Mouse (Mus musculus): ENCODE data around the gene Carmil1. TPM values are rescaled to one million over a fixed set of nuclear protein-coding genes. Genes with fewer than 3 reads are reported as not detected.

Gene Carmil1
- polyA plus RNA-seq, 1 experiment from 2014 or later: 48.6 TPM

- H3K27ac ChIP-seq (ENCODE audit: low read depth, low read length): no peak overlapping the region
- peaks cover 5% of the 10 kb centered on the region; the same call in 1 of the 2 replicates for H3K36me3 ChIP-seq (ENCODE audit: control insufficient read depth, insufficient read depth, low read length)
- H3K4me3 ChIP-seq (ENCODE audit: low read length): no peak overlapping the region
- H3K4me2 ChIP-seq (replicated peaks; ENCODE audit: low read depth, low read length): no peak overlapping the region
- ATAC-seq (ENCODE audit: low FRiP score, low TSS enrichment): no peak
- no peaks in the 10 kb centered on the region for H3K4me1 ChIP-seq (ENCODE audit: control insufficient read depth, insufficient read depth, low read length)
- no peaks in the 10 kb centered on the region for H3K27me3 ChIP-seq (ENCODE audit: control insufficient read depth, insufficient read depth, low read length)
- H3K9ac ChIP-seq (ENCODE audit: low read depth, low read length): no peak overlapping the region
- WGBS: 96% methylated on average over 10 of the region's 10 CpGs
- no peaks in the 10 kb centered on the region for H3K9me3 ChIP-seq (ENCODE audit: control insufficient read depth, low read length)
Observed at GRCm38 (mm10) chr13:24072588-24072987, 208.0 kb downstream of the Carmil1 start.

GRCm38 (mm10) chr13:24067553-24067952, 213.0 kb downstream of the Carmil1 start:
- Histone ChIP-seq H3K4me2 (replicated peaks; ENCODE audit: low read depth, low read length) (no peak overlapping the region), H3K36me3 (ENCODE audit: control insufficient read depth, insufficient read depth, low read length) (peaks cover 10% of the 10 kb centered on the region; the same call in 1 of the 2 replicates), H3K27me3 (ENCODE audit: control insufficient read depth, insufficient read depth, low read length) (no peaks in the 10 kb centered on the region), H3K9me3 (ENCODE audit: control insufficient read depth, low read length) (no peaks in the 10 kb centered on the region), H3K9ac (ENCODE audit: low read depth, low read length) (no peak overlapping the region), H3K4me1 (ENCODE audit: control insufficient read depth, insufficient read depth, low read length) (no peaks in the 10 kb centered on the region), H3K4me3 (ENCODE audit: low read length) (no peak overlapping the region), H3K27ac (ENCODE audit: low read depth, low read length) (no peak overlapping the region)
- ATAC-seq (ENCODE audit: low FRiP score, low TSS enrichment): no peak
- WGBS: 89% methylated on average over 8 of the region's 8 CpGs

DNA sequence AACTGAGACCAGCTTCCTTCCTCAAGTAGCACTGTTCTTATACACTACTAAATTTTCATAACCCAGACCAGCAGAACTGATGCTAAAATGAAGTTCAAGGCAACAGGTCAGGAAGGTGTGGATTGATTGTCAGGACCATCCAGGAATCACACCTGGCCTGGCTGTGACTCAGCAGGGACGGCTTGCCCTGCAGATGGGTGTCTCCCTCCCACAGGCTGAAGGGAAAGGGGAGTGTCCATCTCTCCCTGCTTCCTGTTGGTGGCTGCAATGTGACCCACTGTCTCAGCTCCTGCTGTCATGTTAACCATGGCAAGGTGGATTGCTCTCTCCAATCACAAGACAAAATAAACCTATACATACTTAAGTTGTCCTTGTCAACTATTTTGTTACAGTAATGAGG, 215.1 kb downstream of the Carmil1 start:
- no peak overlapping the region for H3K4me2 ChIP-seq (replicated peaks; ENCODE audit: low read depth, low read length)
- H3K36me3 ChIP-seq (ENCODE audit: control insufficient read depth, insufficient read depth, low read length): peaks cover 10% of the 10 kb centered on the region; the same call in 1 of the 2 replicates
- no peak overlapping the region for H3K9ac ChIP-seq (ENCODE audit: low read depth, low read length)
- H3K27me3 ChIP-seq (ENCODE audit: control insufficient read depth, insufficient read depth, low read length): no peaks in the 10 kb centered on the region
- WGBS: 38% methylated on average over 1 of the region's 1 CpGs
- H3K27ac ChIP-seq (ENCODE audit: low read depth, low read length): no peak overlapping the region
- H3K4me3 ChIP-seq (ENCODE audit: low read length): no peak overlapping the region
- H3K9me3 ChIP-seq (ENCODE audit: control insufficient read depth, low read length): no peaks in the 10 kb centered on the region
- no peaks in the 10 kb centered on the region for H3K4me1 ChIP-seq (ENCODE audit: control insufficient read depth, insufficient read depth, low read length)
- no peak for ATAC-seq (ENCODE audit: low FRiP score, low TSS enrichment)

DNA sequence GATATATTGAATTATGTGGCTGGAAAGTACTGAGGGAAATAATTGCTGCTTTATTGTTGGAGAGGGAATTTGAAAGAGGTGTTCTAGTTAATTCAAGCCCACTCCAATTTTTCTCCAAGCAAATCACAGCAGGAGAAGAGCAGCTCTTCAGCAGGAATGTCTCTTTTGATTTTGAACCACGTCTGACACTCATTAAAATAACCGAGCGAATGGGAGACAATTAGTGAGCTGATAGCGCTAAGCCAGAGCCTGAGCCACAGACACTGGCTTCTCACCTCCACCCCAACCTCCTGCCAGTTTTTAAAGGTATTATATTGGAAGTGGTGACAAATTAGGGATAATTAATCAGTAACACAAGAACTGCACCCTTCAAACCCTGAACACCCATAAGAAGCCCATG, 217.8 kb downstream of the Carmil1 start:
- Histone ChIP-seq H3K4me3 (ENCODE audit: low read length) (no peak overlapping the region), H3K36me3 (ENCODE audit: control insufficient read depth, insufficient read depth, low read length) (peaks cover 5% of the 10 kb centered on the region; the same call in 1 of the 2 replicates), H3K27me3 (ENCODE audit: control insufficient read depth, insufficient read depth, low read length) (no peaks in the 10 kb centered on the region), H3K9me3 (ENCODE audit: control insufficient read depth, low read length) (no peaks in the 10 kb centered on the region), H3K9ac (ENCODE audit: low read depth, low read length) (no peak overlapping the region), H3K27ac (ENCODE audit: low read depth, low read length) (no peak overlapping the region), H3K4me2 (replicated peaks; ENCODE audit: low read depth, low read length) (no peak overlapping the region), H3K4me1 (ENCODE audit: control insufficient read depth, insufficient read depth, low read length) (no peaks in the 10 kb centered on the region)
- no peak for ATAC-seq (ENCODE audit: low FRiP score, low TSS enrichment)
- 60% methylated on average over 4 of the region's 4 CpGs for WGBS

DNA sequence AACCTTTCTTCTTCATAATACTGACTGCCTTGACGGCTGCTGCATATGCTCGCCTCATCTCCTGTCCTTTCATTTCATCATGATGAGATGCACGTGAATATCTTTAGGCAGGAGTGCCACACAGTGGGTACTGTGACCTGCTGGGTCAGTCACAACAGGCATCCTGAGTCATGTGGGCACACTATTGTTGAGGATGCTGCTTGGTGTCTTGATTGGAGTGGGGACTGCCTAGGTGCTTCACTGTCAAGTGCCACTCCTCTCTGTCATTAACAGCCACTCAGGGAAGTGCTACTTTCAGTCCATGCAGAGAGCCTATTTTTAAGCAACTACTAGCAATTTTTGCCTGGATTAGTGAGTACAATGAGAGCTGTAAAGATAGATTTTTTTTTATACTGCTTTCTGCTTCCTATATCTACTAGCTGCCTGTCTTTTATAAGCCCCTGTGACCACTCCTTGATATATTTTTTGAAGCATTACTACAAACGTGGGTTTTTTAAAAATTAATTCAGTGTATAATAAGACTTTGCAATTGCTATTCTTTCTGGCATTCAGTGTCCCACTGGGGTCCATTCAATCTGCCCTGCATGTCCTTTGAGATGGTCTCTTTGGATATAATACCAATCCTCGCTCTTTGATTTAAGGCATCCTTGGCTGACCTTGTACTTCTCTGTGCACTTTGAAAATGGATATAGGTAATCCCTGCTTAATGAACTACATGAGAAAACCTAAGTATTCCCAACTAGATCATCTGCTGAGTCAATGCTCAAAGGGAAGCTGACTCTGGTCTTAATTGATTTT, 225.3 kb downstream of the Carmil1 start:
- Histone ChIP-seq H3K4me1 (ENCODE audit: control insufficient read depth, insufficient read depth, low read length) (no peaks in the 10 kb centered on the region), H3K9ac (ENCODE audit: low read depth, low read length) (no peak overlapping the region), H3K27me3 (ENCODE audit: control insufficient read depth, insufficient read depth, low read length) (no peaks in the 10 kb centered on the region), H3K4me3 (ENCODE audit: low read length) (no peak overlapping the region), H3K36me3 (ENCODE audit: control insufficient read depth, insufficient read depth, low read length) (no peaks in the 10 kb centered on the region), H3K9me3 (ENCODE audit: control insufficient read depth, low read length) (no peaks in the 10 kb centered on the region), H3K27ac (ENCODE audit: low read depth, low read length) (no peak overlapping the region), H3K4me2 (replicated peaks; ENCODE audit: low read depth, low read length) (no peak overlapping the region)
- ATAC-seq (ENCODE audit: low FRiP score, low TSS enrichment): no peak
- WGBS: 76% methylated on average over 5 of the region's 5 CpGs

GRCm38 (mm10) chr13:24051496-24051895, 229.1 kb downstream of the Carmil1 start:
- no peaks in the 10 kb centered on the region for H3K36me3 ChIP-seq (ENCODE audit: control insufficient read depth, insufficient read depth, low read length)
- no peaks in the 10 kb centered on the region for H3K9me3 ChIP-seq (ENCODE audit: control insufficient read depth, low read length)
- H3K27ac ChIP-seq (ENCODE audit: low read depth, low read length): no peak overlapping the region
- no peaks in the 10 kb centered on the region for H3K27me3 ChIP-seq (ENCODE audit: control insufficient read depth, insufficient read depth, low read length)
- no peaks in the 10 kb centered on the region for H3K4me1 ChIP-seq (ENCODE audit: control insufficient read depth, insufficient read depth, low read length)
- no peak overlapping the region for H3K9ac ChIP-seq (ENCODE audit: low read depth, low read length)
- no peak overlapping the region for H3K4me3 ChIP-seq (ENCODE audit: low read length)
- no peak overlapping the region for H3K4me2 ChIP-seq (replicated peaks; ENCODE audit: low read depth, low read length)
- no peak for ATAC-seq (ENCODE audit: low FRiP score, low TSS enrichment)
- 85% methylated on average over 2 of the region's 2 CpGs for WGBS

GRCm38 (mm10) chr13:24050330-24050729, 230.3 kb downstream of the Carmil1 start:
- no peaks in the 10 kb centered on the region for H3K36me3 ChIP-seq (ENCODE audit: control insufficient read depth, insufficient read depth, low read length)
- no peak for ATAC-seq (ENCODE audit: low FRiP score, low TSS enrichment)
- H3K27me3 ChIP-seq (ENCODE audit: control insufficient read depth, insufficient read depth, low read length): no peaks in the 10 kb centered on the region
- H3K4me1 ChIP-seq (ENCODE audit: control insufficient read depth, insufficient read depth, low read length): no peaks in the 10 kb centered on the region
- no peak overlapping the region for H3K9ac ChIP-seq (ENCODE audit: low read depth, low read length)
- H3K4me2 ChIP-seq (replicated peaks; ENCODE audit: low read depth, low read length): no peak overlapping the region
- no peak overlapping the region for H3K27ac ChIP-seq (ENCODE audit: low read depth, low read length)
- WGBS: 47% methylated on average over 5 of the region's 5 CpGs
- no peak overlapping the region for H3K4me3 ChIP-seq (ENCODE audit: low read length)
- no peaks in the 10 kb centered on the region for H3K9me3 ChIP-seq (ENCODE audit: control insufficient read depth, low read length)

GRCm38 (mm10) chr13:24049267-24050034, 231.1 kb downstream of the Carmil1 start:
- no peak overlapping the region for H3K4me3 ChIP-seq (ENCODE audit: low read length)
- no peaks in the 10 kb centered on the region for H3K36me3 ChIP-seq (ENCODE audit: control insufficient read depth, insufficient read depth, low read length)
- no peaks in the 10 kb centered on the region for H3K9me3 ChIP-seq (ENCODE audit: control insufficient read depth, low read length)
- H3K27ac ChIP-seq (ENCODE audit: low read depth, low read length): no peak overlapping the region
- H3K27me3 ChIP-seq (ENCODE audit: control insufficient read depth, insufficient read depth, low read length): no peaks in the 10 kb centered on the region
- no peak overlapping the region for H3K4me2 ChIP-seq (replicated peaks; ENCODE audit: low read depth, low read length)
- H3K4me1 ChIP-seq (ENCODE audit: control insufficient read depth, insufficient read depth, low read length): no peaks in the 10 kb centered on the region
- H3K9ac ChIP-seq (ENCODE audit: low read depth, low read length): no peak overlapping the region
- ATAC-seq (ENCODE audit: low FRiP score, low TSS enrichment): no peak
- WGBS: 75% methylated on average over 9 of the region's 9 CpGs

- 88% methylated on average over 6 of the region's 6 CpGs for WGBS
- no peaks in the 10 kb centered on the region for H3K4me1 ChIP-seq (ENCODE audit: control insufficient read depth, insufficient read depth, low read length)
Observed at GRCm38 (mm10) chr13:24048611-24049010, 232.0 kb downstream of the Carmil1 start.

More at GRCm38 (mm10) chr13:24048611-24049010, 232.0 kb downstream of the Carmil1 start:
- Histone ChIP-seq H3K4me3 (ENCODE audit: low read length) (no peak overlapping the region), H3K27ac (ENCODE audit: low read depth, low read length) (no peak overlapping the region), H3K27me3 (ENCODE audit: control insufficient read depth, insufficient read depth, low read length) (no peaks in the 10 kb centered on the region), H3K9me3 (ENCODE audit: control insufficient read depth, low read length) (no peaks in the 10 kb centered on the region), H3K36me3 (ENCODE audit: control insufficient read depth, insufficient read depth, low read length) (peaks cover 5% of the 10 kb centered on the region; the same call in 1 of the 2 replicates), H3K9ac (ENCODE audit: low read depth, low read length) (no peak overlapping the region), H3K4me2 (replicated peaks; ENCODE audit: low read depth, low read length) (no peak overlapping the region)
- ATAC-seq (ENCODE audit: low FRiP score, low TSS enrichment): no peak

Data from kidney, embryonic 14.5 days (tissue).